Mouse (Mus musculus): ENCODE measurements at regions not wholly inside any gene's neighbourhood (a gene's known extent, or its start where the extent isn't known, plus 50 kb on each side); places are given as distances from the start of the nearest gene placed in this dataset.

DNA sequence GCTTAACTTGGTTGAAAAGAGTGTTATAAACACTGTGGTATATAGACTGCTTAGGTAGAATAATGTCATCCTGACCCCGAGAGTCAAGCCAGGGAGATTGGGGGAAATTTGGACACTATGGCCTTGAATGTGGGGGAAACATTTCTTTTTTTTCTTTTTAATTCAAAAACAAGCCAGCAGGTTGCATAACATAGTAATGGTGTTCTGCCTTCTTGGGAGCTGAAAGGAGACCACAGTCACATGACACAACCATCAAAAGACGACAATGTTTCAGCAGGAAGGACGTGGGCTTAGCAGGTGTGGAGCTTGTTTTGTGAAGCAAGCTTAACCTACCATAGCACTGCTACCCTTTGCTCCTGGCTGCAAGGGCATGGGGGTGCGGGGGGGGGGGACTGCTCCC, 306.3 kb upstream of the Klf3 start:
- no peak overlapping the region for H3K27ac ChIP-seq (ENCODE audit: control insufficient read depth, low read depth, low read length)
- DNase-seq (ENCODE audit: low read depth, low spot score): no peak
- H3K4me1 ChIP-seq (ENCODE audit: control insufficient read depth in 1 of 2, insufficient read depth in 2 of 2, low read length in 2 of 2): peaks cover 0 to 4% of the 10 kb centered on the region in 2 experiments; a peak in 1 of 4 replicates
- H3K9ac ChIP-seq (ENCODE audit: control insufficient read depth, low read depth, low read length, poor library complexity, severe bottlenecking): no peak overlapping the region
- TF ChIP-seq RAD21 (IDR thresholded peaks at IDR 0.05; ENCODE audit: low read depth, low read length) (no peak), POLR2AphosphoS5 (IDR thresholded peaks at IDR 0.05; ENCODE audit: borderline replicate concordance, low read depth, low read length) (no peak), USF2 (IDR thresholded peaks at IDR 0.05; ENCODE audit: borderline replicate concordance in 1 of 2, insufficient read depth in 1 of 2, low read depth in 1 of 2, low read length in 2 of 2) (no peak), TAL1 (IDR thresholded peaks at IDR 0.05; ENCODE audit: low read length) (no peak), EP300 (IDR thresholded peaks at IDR 0.05; ENCODE audit: low read depth in 1 of 2, low read length in 2 of 2) (no peak), CTCF (IDR thresholded peaks at IDR 0.05 in 2 of 3, conservative IDR thresholded peaks at IDR 0.05 in 1 of 3; ENCODE audit: control insufficient read depth in 1 of 3, insufficient read depth in 1 of 3, low read depth in 2 of 3, low read length in 3 of 3, poor library complexity in 1 of 3, severe bottlenecking in 1 of 3) (no peak), MXI1 (IDR thresholded peaks at IDR 0.05; ENCODE audit: low read depth, low read length) (no peak), NRF1 (IDR thresholded peaks at IDR 0.05; ENCODE audit: insufficient read depth, low read depth, low read length, poor library complexity, severe bottlenecking) (no peak), POLR2A (IDR thresholded peaks at IDR 0.05; ENCODE audit: control insufficient read depth in 1 of 2, insufficient read depth in 1 of 2, low read depth in 1 of 2, low read length in 2 of 2, poor library complexity in 1 of 2) (no peak), TCF12 (IDR thresholded peaks at IDR 0.05; ENCODE audit: low read depth, low read length) (no peak), CHD2 (IDR thresholded peaks at IDR 0.05; ENCODE audit: low read length) (no peak), JUND (IDR thresholded peaks at IDR 0.05; ENCODE audit: low read depth, low read length) (no peak)
- H3K27me3 ChIP-seq (ENCODE audit: control insufficient read depth in 1 of 2, insufficient read depth in 2 of 2, low read length in 2 of 2): no peaks in the 10 kb centered on the region; a peak in 1 of 4 replicates
- no peaks in the 10 kb centered on the region for H3K79me2 ChIP-seq (ENCODE audit: control insufficient read depth, insufficient read depth, low read length, poor library complexity)
- no peaks in the 10 kb centered on the region for H3K9me3 ChIP-seq (replicated peaks; ENCODE audit: insufficient read depth, low read length)
- no peaks in the 10 kb centered on the region for H3K36me3 ChIP-seq (ENCODE audit: control insufficient read depth in 1 of 2, insufficient read depth in 2 of 2, low read length in 2 of 2)
- H3K4me3 ChIP-seq (ENCODE audit: control insufficient read depth in 1 of 2, insufficient read depth in 1 of 2, low read depth in 2 of 2, low read length in 2 of 2): no peak overlapping the region

- no peak overlapping the region for H3K4me3 ChIP-seq (ENCODE audit: control insufficient read depth in 1 of 2, insufficient read depth in 1 of 2, low read depth in 2 of 2, low read length in 2 of 2)
- H3K79me2 ChIP-seq (ENCODE audit: control insufficient read depth, insufficient read depth, low read length, poor library complexity): no peaks in the 10 kb centered on the region
- H3K27ac ChIP-seq (ENCODE audit: control insufficient read depth, low read depth, low read length): no peak overlapping the region
- H3K4me1 ChIP-seq (ENCODE audit: control insufficient read depth in 1 of 2, insufficient read depth in 2 of 2, low read length in 2 of 2): peaks cover 0 to 4% of the 10 kb centered on the region in 2 experiments; a peak in 2 of 4 replicates
- TF ChIP-seq KAT2A (conservative IDR thresholded peaks at IDR 0.05; ENCODE audit: low read depth, low read length) (no peak), HCFC1 (IDR thresholded peaks at IDR 0.05; ENCODE audit: low read depth, low read length) (no peak), ETS1 (IDR thresholded peaks at IDR 0.05; ENCODE audit: low read depth, low read length) (no peak), EP300 (IDR thresholded peaks at IDR 0.05; ENCODE audit: low read depth in 1 of 2, low read length in 2 of 2) (no peak), MAFK (IDR thresholded peaks at IDR 0.05; ENCODE audit: borderline replicate concordance, low read depth, low read length) (no peak), ZNF384 (IDR thresholded peaks at IDR 0.05; ENCODE audit: low read depth, low read length) (no peak), POLR2AphosphoS2 (IDR thresholded peaks at IDR 0.05; ENCODE audit: low read length) (no peak), GATA1 (IDR thresholded peaks at IDR 0.05; ENCODE audit: low read depth, low read length) (no peak), POLR2AphosphoS5 (IDR thresholded peaks at IDR 0.05; ENCODE audit: borderline replicate concordance, low read depth, low read length) (no peak), NRF1 (IDR thresholded peaks at IDR 0.05; ENCODE audit: insufficient read depth, low read depth, low read length, poor library complexity, severe bottlenecking) (no peak), UBTF (IDR thresholded peaks at IDR 0.05; ENCODE audit: borderline replicate concordance, insufficient read depth, low read depth, low read length) (no peak), ZMIZ1 (IDR thresholded peaks at IDR 0.05; ENCODE audit: low read depth, low read length) (no peak)
- no peak for DNase-seq (ENCODE audit: low read depth, low spot score)
- no peaks in the 10 kb centered on the region; a peak in 1 of 4 replicates for H3K27me3 ChIP-seq (ENCODE audit: control insufficient read depth in 1 of 2, insufficient read depth in 2 of 2, low read length in 2 of 2)
- no peaks in the 10 kb centered on the region for H3K9me3 ChIP-seq (replicated peaks; ENCODE audit: insufficient read depth, low read length)
- H3K9ac ChIP-seq (ENCODE audit: control insufficient read depth, low read depth, low read length, poor library complexity, severe bottlenecking): no peak overlapping the region
- no peaks in the 10 kb centered on the region for H3K36me3 ChIP-seq (ENCODE audit: control insufficient read depth in 1 of 2, insufficient read depth in 2 of 2, low read length in 2 of 2)
These were observed 304.8 kb upstream of the Klf3 start for GRCm38 (mm10) chr5:64498431-64498830.

Measured in MEL (cell line).